Mouse (Mus musculus) stomach, embryonic 14.5 days (tissue): Measurements from ENCODE around the gene Spz1. TPM values are rescaled to one million over a fixed set of nuclear protein-coding genes. Genes with fewer than 3 reads are reported as not detected.
A peak's percentile ranks its signal among the peaks of the same experiment; 100 is the strongest.

Experiments
- ATAC-seq: fragments of 200-750 bp; cut with Nextera tagmentation; 2 replicates; pipeline ENCODE4 v1.8.0; 2017; ENCODE audit warnings: low read depth, moderate TSS enrichment; ENCODE audit not compliant: insufficient number of reproducible peaks, insufficient read depth, low FRiP score
- H3K27ac ChIP-seq: fragments of 300-500 bp; sonication (generic); 2 replicates; pipeline ENCODE4 v1.5.1; 2014; ENCODE audit warnings: mild to moderate bottlenecking, low read length, moderate library complexity, mixed read lengths
- H3K27me3 ChIP-seq: fragments of 300-500 bp; sonication (generic); 2 replicates; pipeline ENCODE4 v1.6.1; 2014; ENCODE audit warnings: low read length, control low read depth, mixed read lengths; ENCODE audit not compliant: control insufficient read depth, insufficient read depth
- H3K36me3 ChIP-seq: fragments of 300-500 bp; sonication (generic); 2 replicates; pipeline ENCODE4 v1.6.1; 2014; ENCODE audit warnings: mild to moderate bottlenecking, control low read depth, low read length, moderate library complexity, mixed read lengths; ENCODE audit not compliant: control insufficient read depth, insufficient read depth
- H3K4me1 ChIP-seq: fragments of 300-500 bp; sonication (generic); 2 replicates; pipeline ENCODE4 v1.6.1; 2014; ENCODE audit warnings: low read length, control low read depth, mixed read lengths; ENCODE audit not compliant: control insufficient read depth, insufficient read depth
- H3K4me2 ChIP-seq: fragments of 300-500 bp; sonication (generic); replicated peaks from 2 replicates; pipeline ENCODE4 v1.6.1; 2014; ENCODE audit warnings: low read depth, low read length, control low read depth
- H3K4me3 ChIP-seq: fragments of 300-500 bp; sonication (generic); 2 replicates; pipeline ENCODE4 v1.5.1; 2014; ENCODE audit warnings: low read depth, low read length, control low read depth
- H3K9ac ChIP-seq: fragments of 300-500 bp; sonication (generic); replicated peaks from 2 replicates; pipeline ENCODE4 v1.6.1; 2014; ENCODE audit warnings: low read depth, mild to moderate bottlenecking, control low read depth, low read length, moderate library complexity, mixed read lengths
- H3K9me3 ChIP-seq: fragments of 300-500 bp; sonication (generic); 2 replicates; pipeline ENCODE4 v1.6.1; 2016; ENCODE audit warnings: low read depth, low read length, control low read depth; ENCODE audit not compliant: control insufficient read depth
- WGBS: fragments of 180-500 bp; shearing (Covaris S2); extraction: QIAGEN DNeasy Blood & Tissue Kit; methylation state at CpG from one replicate; pipeline ENCODE4 v1.1.7; 2014; 5-methylcytosine and 5-hydroxymethylcytosine counted together
- polyA plus RNA-seq: library from polyadenylated mRNA; unstranded; fragments of >200 nt; fragmentation: Nextera tagmentation; extraction: Ambion mirVana; gene quantifications from 2 replicates; pipeline ENCODE4 v1.2.1, GENCODE M21; 2014

Gene Spz1
- polyA plus RNA-seq, 1 experiment from 2014 or later = not detected

- H3K9me3 ChIP-seq = no peaks in the 10 kb centered on the region
- peak overlapping the region; percentile 93 for H3K27ac ChIP-seq
- H3K4me1 ChIP-seq = peaks cover 9% of the 10 kb centered on the region; the same call in 1 of the 2 replicates
- H3K4me3 ChIP-seq = peak overlapping the region; percentile 76
- ATAC-seq = peak; percentile 91; the same call in 1 of the 2 replicates
- H3K27me3 ChIP-seq = no peaks in the 10 kb centered on the region
- H3K36me3 ChIP-seq = no peaks in the 10 kb centered on the region
- H3K9ac ChIP-seq = peak overlapping the region; percentile 74
- WGBS = 2% methylated on average over 47 of the region's 47 CpGs
- peak overlapping the region; percentile 66 for H3K4me2 ChIP-seq
Observed at GRCm38 (mm10) chr13:92529828-92530720, 45.9 kb downstream of the Spz1 start.

Other genes with a start within 250 kb of the Spz1 start
- 15.3 and 16.3 TPM in 2 replicates for gene Dhfr, start 221.4 kb downstream of the Spz1 start, polyA plus RNA-seq
- 30.9 and 31.6 TPM in 2 replicates for gene Msh3, start 221.2 kb downstream of the Spz1 start, polyA plus RNA-seq
- gene Ankrd34b, start 150.3 kb downstream of the Spz1 start, polyA plus RNA-seq = 0.11 and 0.19 TPM in 2 replicates
- gene Fam151b, start 92.2 kb downstream of the Spz1 start, polyA plus RNA-seq = 0.42 and 0.45 TPM in 2 replicates
- gene Zfyve16, start 45.3 kb downstream of the Spz1 start, polyA plus RNA-seq = 14.6 TPM in 2 replicates
- 22.7 and 24.0 TPM in 2 replicates for gene Serinc5, start 34.9 kb upstream of the Spz1 start, polyA plus RNA-seq
- gene Thbs4, start 218.6 kb upstream of the Spz1 start, polyA plus RNA-seq = 4.5 and 4.8 TPM in 2 replicates